7 mouse cellular contexts compared by ENCODE assay signal in genomic region chr13:113663151-113663779, GRCm38 (mm10). TPM values are rescaled to one million over a fixed set of nuclear protein-coding genes. Genes with fewer than 3 reads are reported as not detected.
DNase-seq lines count a peak whose midpoint lies in the region; ATAC-seq and TF ChIP-seq lines count a peak whose summit lies in the region.

Gene Hspb3, minus strand, starts transcription at chr13:113663676.

- H3K36me3 ChIP-seq in forebrain, postnatal 0 days (ENCODE audit: insufficient read depth), result no peaks in the 10 kb centered on the region
- no peaks in the 10 kb centered on the region for H3K36me3 ChIP-seq in hindbrain, embryonic 10.5 days
- no peaks in the 10 kb centered on the region for H3K36me3 ChIP-seq in neural tube, embryonic 13.5 days

- 0 out of 2 replicates have a peak within 1 kb of the TSS, but pooled peaks have one; percentile 6 for H3K9ac ChIP-seq in forebrain, postnatal 0 days
- peak within 1 kb of the TSS; percentile 22; the same call in 1 of the 2 replicates for H3K9ac ChIP-seq in neural tube, embryonic 13.5 days

- ATAC-seq in forebrain, postnatal 0 days, result peak; percentile 91
- ATAC-seq in neural tube, embryonic 13.5 days (ENCODE audit: low read depth), result peak; percentile 74; the same call in 1 of the 2 replicates
- ATAC-seq in erythroblast, adult 5-6 weeks (replicated peaks; ENCODE audit: low FRiP score, poor library complexity, severe bottlenecking), result no peak
- no peak for ATAC-seq in inflammation-experienced regulatory T-cells, adult 6 months

- H3K9me3 ChIP-seq in forebrain, postnatal 0 days (ENCODE audit: low read length), result no peaks in the 10 kb centered on the region
- no peaks in the 10 kb centered on the region for H3K9me3 ChIP-seq in hindbrain, embryonic 10.5 days
- H3K9me3 ChIP-seq in neural tube, embryonic 13.5 days, result no peaks in the 10 kb centered on the region

- DNase-seq in adrenal gland, adult 8-10 months, result peak; percentile 14
- peak; percentile 72 to 73 for DNase-seq in cerebellum, adult 18-20 months
- peak; percentile 68 for DNase-seq in forebrain, postnatal 0 days
- peak; percentile 13 for DNase-seq in hindbrain, embryonic 10.5 days (ENCODE audit: low spot score)

- 31% methylated on average over 28 of the region's 28 CpGs for WGBS in forebrain, postnatal 0 days
- 74% methylated on average over 28 of the region's 28 CpGs for WGBS in hindbrain, embryonic 10.5 days
- 48% methylated on average over 28 of the region's 28 CpGs for WGBS in neural tube, embryonic 13.5 days

- peak within 1 kb of the TSS; percentile 39 for H3K4me2 ChIP-seq in forebrain, postnatal 0 days (ENCODE audit: low read depth)
- H3K4me2 ChIP-seq in neural tube, embryonic 13.5 days, result peak within 1 kb of the TSS; percentile 29

- H3K4me3 ChIP-seq in forebrain, postnatal 0 days (ENCODE audit: low read depth, low read length), result no peak within 1 kb of the TSS
- H3K4me3 ChIP-seq in hindbrain, embryonic 10.5 days, result no peak within 1 kb of the TSS
- H3K4me3 ChIP-seq in neural tube, embryonic 13.5 days, result no peak within 1 kb of the TSS

- peak within 1 kb of the TSS; percentile 68 for H3K27ac ChIP-seq in forebrain, postnatal 0 days (ENCODE audit: low read depth, low read length)
- peak within 1 kb of the TSS; percentile 57 for H3K27ac ChIP-seq in hindbrain, embryonic 10.5 days
- H3K27ac ChIP-seq in neural tube, embryonic 13.5 days (replicated peaks), result no peak within 1 kb of the TSS; the same call in 1 of the 2 replicates

- TF ChIP-seq CTCF in forebrain, postnatal 0 days (IDR thresholded peaks at IDR 0.05; ENCODE audit: low read depth), result no peak

- no peaks in the 10 kb centered on the region for H3K27me3 ChIP-seq in forebrain, postnatal 0 days (ENCODE audit: insufficient read depth, low read length)
- H3K27me3 ChIP-seq in hindbrain, embryonic 10.5 days (ENCODE audit: insufficient read depth, poor library complexity, severe bottlenecking), result no peaks in the 10 kb centered on the region; the same call in 1 of the 2 replicates
- peaks cover 7% of the 10 kb centered on the region; the same call in 1 of the 2 replicates for H3K27me3 ChIP-seq in neural tube, embryonic 13.5 days

- H3K4me1 ChIP-seq in forebrain, postnatal 0 days (ENCODE audit: insufficient read depth), result 0 out of 2 replicates have a peak, but pooled peaks cover 5% of the 10 kb centered on the region
- H3K4me1 ChIP-seq in hindbrain, embryonic 10.5 days (replicated peaks), result peaks cover 8% of the 10 kb centered on the region
- peaks cover 13% of the 10 kb centered on the region for H3K4me1 ChIP-seq in neural tube, embryonic 13.5 days (replicated peaks)

RNA-seq across cellular contexts. Expression of gene Hspb3, which starts in this region (rescaled TPM):
- total RNA-seq in adrenal gland, adult 8-10 months (2022), result not detected
- total RNA-seq in forebrain, postnatal 0 days (2014; rRNA removed), result 2.0 and 10.5 TPM in 2 replicates
- 3.0 and 12.2 TPM in 2 replicates for polyA plus RNA-seq in forebrain, postnatal 0 days (2015; fragmentation: Nextera tagmentation; extraction: Ambion mirVana)
- 0.21 TPM in 1 of 2 replicates, not detected in the other for polyA plus RNA-seq in hindbrain, embryonic 10.5 days (2016; fragmentation: Nextera tagmentation; extraction: Ambion mirVana)
- polyA plus RNA-seq in neural tube, embryonic 13.5 days (2015; fragmentation: Nextera tagmentation; extraction: Ambion mirVana), result 1.0 and 2.7 TPM in 2 replicates
- total RNA-seq in erythroblast, adult 5-6 weeks (2015; ENCODE audit: low replicate concordance), result not detected in 2 replicates
- not detected in 2 replicates for total RNA-seq in erythroblast, adult 5-6 weeks (2017; ENCODE audit: low replicate concordance)
- not detected for polyA plus RNA-seq in inflammation-experienced regulatory T-cells, adult 6 months (2017; shearing (Covaris generic))

Comparison
In these comparisons a context has a peak if more than half of its experiments do, and no peak if none do; other contexts are left out.
1. Peak in DNase-seq in adrenal gland, adult 8-10 months; RNA of the gene not detected or under 1 TPM.
2. Peak in DNase-seq and H3K27ac ChIP-seq in hindbrain, embryonic 10.5 days; RNA of the gene not detected or under 1 TPM.
3. DNase-seq: peak in every context shown above with its lines; median percentile 72 in cerebellum, adult 18-20 months; 68 in forebrain, postnatal 0 days; 14 in adrenal gland, adult 8-10 months; 13 in hindbrain, embryonic 10.5 days.
4. ATAC-seq: peak in forebrain, postnatal 0 days (single experiment) and neural tube, embryonic 13.5 days (single experiment); none in erythroblast, adult 5-6 weeks (single experiment) and inflammation-experienced regulatory T-cells, adult 6 months (single experiment).